Mouse (Mus musculus) left cerebral cortex, adult 2 months (tissue): Measurements from ENCODE around the gene Prcp. TPM values are rescaled to one million over a fixed set of nuclear protein-coding genes. Genes with fewer than 3 reads are reported as not detected.

Source experiments
- DNase-seq, 2 experiments: peaks; one replicate each; pipeline ENCODE4 v3.0.0; 2021 to 2022; ENCODE audit warnings: low spot score in 2 of 2, mixed read lengths in 1 of 2; ENCODE audit errors: extremely low spot score in 1 of 2
- H3K27ac ChIP-seq: fragments of 200-600 bp; 2 replicates; pipeline ENCODE4 v1.8.1; 2022
- H3K4me3 ChIP-seq: fragments of 200-600 bp; 2 replicates; pipeline ENCODE4 v1.8.1; 2022
- CTCF ChIP-seq: fragments of 200-600 bp; IDR thresholded peaks from 2 replicates; pipeline ENCODE4 v1.8.1; 2022; ENCODE audit warnings: antibody characterized with exemption, mild to moderate bottlenecking, moderate library complexity
- intact Hi-C: fragments of 180-260 bp; cut with DNase I; formaldehyde crosslinking; loops from one replicate; pipeline ENCODE4 v1.15.1; 2025
- long read RNA-seq, 2 experiments: library from polyadenylated mRNA; stranded (forward); transcript quantifications; one replicate each; pipeline ENCODE4 v2.0.0; 2021; ENCODE audit warnings: borderline mapping rate in 2 of 2
- total RNA-seq, 2 experiments: library from RNA; stranded (reverse); gene quantifications; 2 replicates each; pipeline ENCODE4 v1.2.3; 2021

Prcp gene
- 10 to 100 TPM in 1 of 2 experiments, 1 to 10 TPM in 1; 9.5 to 10.1 TPM for total RNA-seq
- long read RNA-seq, experiment 1, transcript Prcp-201 (9 exons, 2,967 nt) = major isoform, 9 of 14 reads
- long read RNA-seq, experiment 1, partial matches to known transcripts = 0 of 14 reads
- long read RNA-seq, experiment 1, other reads (novel, unspliced or antisense) = 5 of 14 reads
- long read RNA-seq, experiment 2, partial matches to known transcripts = 1 of 5 reads
- long read RNA-seq, experiment 2, other reads (novel, unspliced or antisense) = 2 of 5 reads

DNA sequence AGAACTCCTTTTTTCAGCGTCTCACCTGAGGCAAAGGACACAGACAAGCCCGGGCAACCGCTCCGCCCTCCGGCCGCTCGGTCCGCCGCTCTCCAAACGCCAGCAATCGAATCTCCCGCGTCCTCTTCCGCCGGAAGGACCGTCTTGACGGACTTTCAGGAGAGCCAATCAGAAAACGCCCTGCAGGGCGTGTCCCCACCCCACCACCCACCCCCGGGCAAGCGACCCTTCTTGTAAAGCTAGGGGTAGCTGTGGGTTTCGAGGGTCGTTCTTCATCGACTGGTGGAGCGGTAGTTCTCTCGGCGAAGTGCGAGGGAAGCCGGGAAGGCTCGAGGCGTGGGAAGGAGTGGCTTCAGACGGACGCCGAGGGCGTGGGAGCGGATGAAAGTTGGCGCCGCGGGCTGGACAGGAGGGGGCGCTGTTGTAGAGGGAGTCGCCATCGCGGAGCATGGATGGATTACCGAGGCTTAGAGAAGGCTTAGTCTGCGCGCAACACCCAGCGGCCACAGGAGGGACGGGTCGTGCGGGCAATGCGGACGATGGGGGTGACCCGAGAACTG lies at the start of gene Prcp, which contains the start of gene Ddias:
TSS of gene Prcp (plus strand) at position 355 of the 560 bp plus-strand sequence.
TSS of gene Ddias (minus strand) at position 132 of the 560 bp plus-strand sequence.
- H3K4me3 ChIP-seq = peak within 1 kb of the TSS; percentile 72
- peak within 1 kb of the TSS; percentile 99 for H3K27ac ChIP-seq
- DNase-seq = peak; percentile 89 to 92
- TF ChIP-seq CTCF = peak; percentile 97
- intact Hi-C loops = loop anchor here (1.0 to 10.0 kb wide), 8 partner anchors 23 to 769 kb away; partner anchors contain the start of genes Ankrd42, Ccdc90b and Pcf11

DNA sequence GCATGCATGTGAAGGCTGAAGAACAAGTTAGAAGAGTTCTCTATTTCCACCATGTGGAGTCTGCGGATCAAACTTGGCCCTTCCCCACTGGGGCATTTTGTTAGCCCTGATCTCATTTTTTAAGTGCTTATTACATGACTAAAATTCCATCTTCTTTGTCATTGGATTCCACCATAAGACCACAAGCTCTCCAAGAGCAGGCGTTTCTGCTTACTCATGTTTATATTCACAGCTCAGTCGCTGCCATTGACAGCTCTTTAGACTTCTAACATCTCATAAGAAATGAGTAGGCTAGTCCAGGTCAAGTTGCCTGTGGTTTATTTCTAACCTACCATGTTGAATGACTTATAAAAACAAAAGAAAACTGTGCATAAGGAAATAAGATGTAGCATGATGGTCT lies 48.0 kb upstream of the Prcp start:
- Histone ChIP-seq H3K4me3 (no peak overlapping the region), H3K27ac (no peak overlapping the region)
- intact Hi-C loops = loop anchor here (5.0 kb wide), 1 partner anchor 84 kb away; the partner anchor contains the start of gene Rab30
- DNase-seq = no peak
- no peak for TF ChIP-seq CTCF

DNA sequence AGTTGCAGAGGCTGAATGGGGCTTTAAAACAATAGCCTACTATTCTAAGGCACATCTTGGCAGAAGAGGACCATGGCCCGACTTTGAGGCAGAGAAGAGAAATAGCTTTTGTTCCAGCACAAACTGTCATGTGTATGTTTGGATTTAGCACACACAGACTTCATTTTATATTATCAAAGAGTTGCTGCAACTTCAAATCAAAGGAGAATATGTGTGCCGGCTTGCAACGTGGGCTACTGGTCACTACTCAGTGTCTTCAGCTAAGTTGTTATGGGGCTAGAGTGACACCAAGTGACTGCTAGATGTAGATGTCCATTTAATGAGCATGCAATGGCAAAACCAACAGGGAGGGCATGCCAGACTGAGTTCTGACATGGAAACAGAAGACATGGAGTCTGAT lies 46.3 kb upstream of the Prcp start:
- DNase-seq = no peak
- TF ChIP-seq CTCF = peak; percentile 36
- Histone ChIP-seq H3K27ac (no peak overlapping the region), H3K4me3 (no peak overlapping the region)
- intact Hi-C loops = loop anchor here (5.0 kb wide), 1 partner anchor 86 kb away; the partner anchor contains the start of gene Rab30

DNA sequence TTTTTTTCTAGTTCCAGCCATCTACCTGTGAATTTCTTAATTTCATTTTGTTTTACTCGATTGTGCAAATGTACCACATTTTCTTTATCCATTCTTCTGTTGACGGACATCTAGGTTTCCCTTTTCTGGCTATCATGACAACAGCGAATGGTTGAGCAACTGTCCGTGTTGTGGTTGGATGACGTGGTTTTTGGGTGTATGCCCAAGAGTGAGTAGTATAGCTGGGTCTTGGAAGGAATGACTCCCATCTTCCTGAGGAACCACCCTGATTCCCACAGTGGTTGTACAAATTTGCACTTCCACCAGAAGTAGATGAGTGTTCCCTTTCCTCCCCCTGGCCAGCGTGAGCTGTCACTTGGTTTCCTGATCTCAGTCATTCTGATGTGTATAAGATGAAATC lies 41.9 kb upstream of the Prcp start:
- no peak for TF ChIP-seq CTCF
- no peak overlapping the region for H3K4me3 ChIP-seq
- no peak for DNase-seq
- H3K27ac ChIP-seq = no peak overlapping the region
- intact Hi-C loops = no loop called here

DNA sequence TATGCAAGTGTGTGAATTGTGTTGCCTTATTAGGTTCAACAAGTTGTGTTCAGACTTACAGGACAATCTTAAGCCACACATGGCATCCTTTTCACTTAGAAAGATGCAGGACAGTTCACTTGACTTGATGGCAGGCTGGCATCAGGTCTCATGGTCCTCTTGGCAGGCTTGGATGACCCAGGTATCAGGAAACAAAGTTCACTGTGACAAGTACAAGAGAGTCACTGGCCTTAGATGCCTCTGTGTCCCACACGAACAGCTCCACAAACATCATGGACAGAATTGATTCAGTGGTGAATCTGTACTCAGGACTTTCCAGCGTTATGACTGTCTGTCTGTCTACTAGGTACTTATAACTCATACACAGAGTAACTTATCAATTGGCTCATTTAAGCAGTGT lies 39.9 kb upstream of the Prcp start:
- no peak for DNase-seq
- TF ChIP-seq CTCF = no peak
- intact Hi-C loops = no loop called here
- H3K27ac ChIP-seq = no peak overlapping the region
- H3K4me3 ChIP-seq = no peak overlapping the region

DNA sequence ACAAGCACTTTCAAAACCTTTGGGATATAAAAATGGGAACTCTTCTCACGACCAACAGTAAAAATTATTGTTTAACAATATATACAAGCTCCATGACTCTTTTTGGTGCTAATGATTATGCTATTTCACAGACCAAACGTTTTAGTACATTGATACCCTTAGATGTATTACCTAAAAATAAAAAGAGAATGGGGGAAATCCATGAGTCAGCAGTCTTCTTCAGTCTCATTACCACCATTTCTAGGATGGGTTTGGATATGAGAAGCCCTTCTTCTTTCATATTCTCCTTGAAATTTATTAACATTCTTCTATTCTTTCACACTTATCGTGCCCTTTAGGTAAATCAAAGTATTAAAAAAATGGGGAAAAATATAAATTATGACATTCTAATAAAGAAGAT lies 37.8 kb upstream of the Prcp start:
- no peak for DNase-seq
- intact Hi-C loops = no loop called here
- TF ChIP-seq CTCF = no peak
- no peak overlapping the region for H3K4me3 ChIP-seq
- no peak overlapping the region for H3K27ac ChIP-seq

DNA sequence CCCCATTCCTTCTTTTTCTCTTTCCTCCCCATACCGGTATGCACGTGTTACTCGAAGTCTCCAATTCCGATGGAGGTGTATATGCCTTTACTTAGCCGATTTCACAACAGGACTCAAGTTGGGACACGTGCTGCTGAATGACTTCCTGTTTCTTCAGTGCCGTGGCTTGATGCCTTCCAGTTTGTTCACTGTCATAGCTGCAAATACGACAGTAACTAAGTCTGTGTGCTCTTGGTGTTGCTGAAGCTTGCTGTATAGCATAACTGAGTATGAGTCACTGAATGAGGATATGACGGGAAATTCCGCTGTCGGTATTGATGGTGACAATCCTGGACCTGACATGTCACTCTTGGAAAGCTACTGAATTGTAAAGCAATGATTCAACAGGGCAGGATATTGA lies 37.0 kb upstream of the Prcp start:
- Histone ChIP-seq H3K4me3 (no peak overlapping the region), H3K27ac (no peak overlapping the region)
- intact Hi-C loops = no loop called here
- DNase-seq = no peak
- no peak for TF ChIP-seq CTCF

DNA sequence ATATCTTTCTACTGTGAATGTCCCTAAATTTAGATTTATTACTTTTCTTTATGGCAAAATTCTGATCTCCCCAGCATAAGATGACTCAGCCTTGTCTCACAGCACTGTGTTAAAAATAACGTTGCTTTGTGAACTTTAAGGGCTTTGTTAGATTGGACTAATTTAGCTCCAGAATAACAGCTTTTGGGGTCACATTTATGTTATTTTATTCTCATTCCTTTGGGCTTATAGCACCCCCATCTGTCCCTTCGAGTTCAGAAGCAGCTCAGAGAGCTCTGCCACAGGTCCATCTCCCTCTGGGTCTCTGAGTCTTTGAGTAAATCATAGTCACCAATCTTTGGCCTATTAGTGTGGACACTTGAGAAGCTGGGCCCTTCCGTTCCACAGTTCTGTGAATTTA lies 36.4 kb upstream of the Prcp start:
- H3K4me3 ChIP-seq = no peak overlapping the region
- peak; percentile 32 for TF ChIP-seq CTCF
- DNase-seq = no peak
- intact Hi-C loops = no loop called here
- H3K27ac ChIP-seq = no peak overlapping the region

DNA sequence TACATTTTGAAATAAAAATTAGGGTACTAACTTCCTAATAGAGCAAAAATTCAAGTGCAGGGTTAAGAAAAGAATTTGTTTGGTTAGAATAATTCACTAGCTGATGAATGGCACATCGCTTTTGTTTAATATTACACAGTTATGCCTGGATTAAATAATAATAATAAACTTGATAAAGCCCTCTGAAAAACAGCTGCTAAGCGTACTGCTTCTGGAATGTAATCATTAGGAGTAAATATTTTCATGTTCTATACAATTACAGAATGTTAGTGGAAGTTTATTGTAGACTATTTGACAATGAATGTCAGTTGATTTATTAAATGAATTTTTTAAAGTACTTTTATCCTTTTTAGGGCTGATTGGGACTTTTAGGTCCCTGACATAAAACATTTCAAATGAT lies 32.0 kb upstream of the Prcp start:
- no peak for TF ChIP-seq CTCF
- Histone ChIP-seq H3K27ac (no peak overlapping the region), H3K4me3 (no peak overlapping the region)
- DNase-seq = no peak
- intact Hi-C loops = no loop called here

DNA sequence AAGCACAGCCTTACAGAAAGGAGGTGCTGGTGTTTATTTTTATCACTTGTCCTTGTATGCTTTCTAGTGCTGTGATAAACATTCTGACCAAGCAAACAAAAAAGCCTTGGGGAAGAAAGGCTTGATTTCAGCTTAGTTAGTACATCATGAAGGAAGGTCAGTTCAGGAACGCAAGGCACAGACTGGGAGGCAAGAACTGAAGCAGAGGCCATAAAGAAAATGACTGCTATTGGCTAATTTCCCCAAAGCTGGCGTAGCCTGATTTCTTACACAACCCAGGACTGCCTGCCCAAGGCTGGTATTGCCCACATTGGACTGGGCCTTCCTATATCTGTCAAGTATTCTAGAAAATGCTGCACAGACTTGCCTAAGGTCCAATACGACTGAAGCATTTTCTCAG lies 26.0 kb upstream of the Prcp start:
- no peak for TF ChIP-seq CTCF

DNA sequence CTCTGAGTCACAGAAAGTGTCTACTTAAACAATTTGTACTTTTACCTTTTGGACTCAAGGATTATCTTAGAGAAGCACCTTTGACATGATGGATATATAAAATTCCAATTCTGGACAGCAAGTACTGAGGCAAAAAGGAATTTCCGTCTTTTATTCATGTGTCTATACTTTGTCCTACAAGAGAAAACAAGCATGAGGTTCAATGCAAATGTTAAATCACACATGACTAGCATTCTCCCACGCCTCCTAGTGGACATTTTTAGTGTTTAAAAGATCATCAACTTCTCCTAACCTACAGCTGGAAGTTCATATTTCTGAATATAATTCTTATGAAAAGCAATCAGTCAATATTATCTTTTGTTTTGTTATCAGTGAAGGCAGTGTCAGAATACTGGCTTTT lies 7.7 kb upstream of the Prcp start:
- no peak overlapping the region for H3K27ac ChIP-seq
- peak; percentile 70 for TF ChIP-seq CTCF
- intact Hi-C loops = loop anchor here (2.0 kb wide), 1 partner anchor 126 kb away; the partner anchor contains the start of gene Rab30

More for the DNA sequence above, 26.0 kb upstream of the Prcp start:
- DNase-seq = no peak
- intact Hi-C loops = no loop called here
- no peak overlapping the region for H3K4me3 ChIP-seq
- H3K27ac ChIP-seq = no peak overlapping the region

DNA sequence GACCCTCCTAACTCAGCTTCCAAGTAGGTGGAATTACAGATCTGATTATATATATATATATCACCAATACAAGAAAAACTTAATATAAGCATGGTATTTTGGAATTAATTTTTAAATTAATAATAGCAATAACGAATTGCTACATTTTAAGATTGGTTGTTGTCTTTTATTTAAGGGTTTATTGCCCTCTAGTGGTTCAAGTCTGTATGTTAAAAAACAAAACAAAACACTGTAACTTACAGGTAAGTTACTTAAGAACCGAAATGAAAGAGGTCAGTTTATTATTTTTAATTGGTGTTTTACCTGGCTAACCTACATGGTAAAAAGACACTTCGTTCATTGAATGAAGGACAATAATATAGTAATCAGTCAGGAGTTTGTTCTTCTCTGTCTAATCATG lies 4.1 kb upstream of the Prcp start:
- TF ChIP-seq CTCF = peak; percentile 58
- intact Hi-C loops = loop anchor here (5.0 to 10.0 kb wide), 3 partner anchors 97 to 765 kb away; partner anchors contain the start of gene Ccdc90b
- no peak overlapping the region for H3K27ac ChIP-seq
- DNase-seq = no peak
- no peak overlapping the region for H3K4me3 ChIP-seq

More for the DNA sequence above, 7.7 kb upstream of the Prcp start:
- no peak for DNase-seq
- no peak overlapping the region for H3K4me3 ChIP-seq

DNA sequence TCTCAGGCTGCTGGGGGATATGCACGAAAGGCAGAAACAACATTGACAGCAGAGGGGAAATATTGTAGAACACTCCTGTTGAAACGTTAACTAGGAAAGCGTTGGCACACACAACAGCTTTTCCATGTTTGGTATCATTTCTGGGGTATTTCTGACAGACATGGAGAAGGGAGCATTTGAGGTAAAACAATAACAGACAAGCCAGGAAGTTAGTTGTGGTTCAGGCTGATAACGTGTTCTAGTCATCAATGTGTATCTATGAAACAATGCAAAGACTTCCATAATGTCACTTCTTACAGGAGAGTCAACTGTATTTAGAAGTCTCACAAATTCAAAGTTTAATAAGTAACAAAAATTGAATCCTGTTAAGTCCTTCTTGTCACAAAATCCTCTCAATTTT lies 2.7 kb upstream of the Prcp start:
- intact Hi-C loops = loop anchor here (5.0 to 10.0 kb wide), 3 partner anchors 96 to 767 kb away; partner anchors contain the start of gene Ccdc90b
- TF ChIP-seq CTCF = no peak
- DNase-seq = no peak
- no peak overlapping the region for H3K27ac ChIP-seq
- H3K4me3 ChIP-seq = no peak overlapping the region
